In genomic region chr9:46507036-46507435, GRCm38 (mm10) we compare ENCODE assay signal across 20 mouse cellular contexts.
"Had no signal": no experiment of that assay in that cellular context is flagged by ENCODE, and none has a peak within 500 bp of the region (broad histone marks: within the 10 kb centered on the region; RNA-seq: fewer than 3 reads in every experiment).

No protein-coding gene starts in this region.

- DNase-seq: kidney, adult 11 months; kidney, adult 9 months; kidney, postnatal 14 days; layer of hippocampus, adult 9-11 months; liver, embryonic 13.5 days; liver, postnatal 0 days; lung, postnatal 14 days; retina, postnatal 1 day; right cerebral cortex, postnatal 4 days; spleen, adult 18-20 months; thymus, adult 2 months; thymus, postnatal 25 days had no signal

- H3K27me3 ChIP-seq: liver, embryonic 13.5 days; lung, embryonic 15.5 days; megakaryocyte, embryonic 14.5 days; stomach, embryonic 15.5 days had no signal

- H3K9me3 ChIP-seq: limb, embryonic 15.5 days; liver, embryonic 13.5 days; lung, embryonic 15.5 days; megakaryocyte, embryonic 14.5 days; neural tube, embryonic 13.5 days; stomach, embryonic 15.5 days had no signal

- ATAC-seq: liver, postnatal 0 days; midbrain, embryonic 16.5 days had no signal

- H3K4me2 ChIP-seq: limb, embryonic 15.5 days; liver, embryonic 13.5 days; lung, embryonic 15.5 days; midbrain, embryonic 11.5 days; neural tube, embryonic 13.5 days; stomach, embryonic 15.5 days had no signal

- H3K4me1 ChIP-seq: liver, embryonic 13.5 days; lung, embryonic 15.5 days; megakaryocyte, embryonic 14.5 days; stomach, embryonic 15.5 days had no signal

- H3K9ac ChIP-seq: limb, embryonic 15.5 days; liver, embryonic 13.5 days; liver, postnatal 0 days; lung, embryonic 15.5 days; neural tube, embryonic 13.5 days; stomach, embryonic 15.5 days had no signal

- H3K27ac ChIP-seq: limb, embryonic 15.5 days; liver, embryonic 13.5 days; lung, embryonic 15.5 days; macrophage; neural tube, embryonic 13.5 days; stomach, embryonic 15.5 days had no signal

- H3K4me3 ChIP-seq: limb, embryonic 15.5 days; liver, embryonic 13.5 days; lung, embryonic 15.5 days; megakaryocyte, embryonic 14.5 days; neural tube, embryonic 13.5 days; stomach, embryonic 15.5 days had no signal

- H3K36me3 ChIP-seq: limb, embryonic 15.5 days; liver, embryonic 13.5 days; lung, embryonic 15.5 days; neural tube, embryonic 13.5 days; stomach, embryonic 15.5 days had no signal
